Mouse (Mus musculus): ENCODE measurements around the gene Soga1.

The Soga1 gene

DNA sequence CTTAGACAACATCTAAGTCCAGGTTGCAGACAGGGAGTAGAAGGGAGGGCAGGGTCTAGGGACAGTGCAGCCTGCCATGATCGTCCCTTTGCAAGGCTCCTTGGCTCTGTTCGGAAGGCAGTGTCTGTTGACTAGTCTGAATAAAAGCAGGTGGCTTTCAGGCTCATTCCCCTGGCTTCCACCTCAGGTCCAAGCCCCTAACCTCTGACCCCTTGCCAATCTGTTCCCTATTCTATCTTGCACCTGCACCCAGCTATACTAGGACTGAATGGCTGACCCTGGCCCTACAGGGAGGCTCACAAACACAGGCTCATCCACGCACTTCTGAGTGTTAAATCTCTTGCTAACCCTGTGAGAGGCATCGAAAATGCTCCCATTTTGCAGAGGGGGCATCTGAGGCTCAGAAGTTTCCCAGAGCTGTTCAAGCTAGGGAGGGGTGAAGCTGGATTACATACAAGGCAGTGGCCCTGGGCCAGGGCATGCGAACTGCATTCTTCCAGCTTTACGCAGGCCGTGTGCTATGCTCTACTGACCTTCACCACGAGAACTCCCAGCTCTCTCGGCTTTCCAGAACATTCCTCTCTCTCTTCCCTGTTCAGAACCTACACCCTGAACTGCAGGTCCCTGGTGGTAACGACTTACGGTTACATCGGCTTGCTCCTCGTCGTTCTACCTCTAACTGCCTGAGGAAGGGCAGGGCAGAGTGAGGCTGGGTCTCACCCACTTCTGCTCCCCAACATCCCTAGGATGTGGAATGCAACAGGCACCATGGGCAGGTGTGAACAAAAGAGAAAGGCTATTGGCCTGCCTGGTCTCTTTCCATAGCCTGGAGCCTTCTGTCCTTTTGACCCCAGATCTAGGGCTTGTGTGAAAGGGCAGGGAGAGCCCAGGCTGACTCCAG lies 13.8 kb downstream of the Soga1 start:
- no peak for DNase-seq (ENCODE audit: low read depth in 2 of 2, low spot score in 2 of 2)

DNA sequence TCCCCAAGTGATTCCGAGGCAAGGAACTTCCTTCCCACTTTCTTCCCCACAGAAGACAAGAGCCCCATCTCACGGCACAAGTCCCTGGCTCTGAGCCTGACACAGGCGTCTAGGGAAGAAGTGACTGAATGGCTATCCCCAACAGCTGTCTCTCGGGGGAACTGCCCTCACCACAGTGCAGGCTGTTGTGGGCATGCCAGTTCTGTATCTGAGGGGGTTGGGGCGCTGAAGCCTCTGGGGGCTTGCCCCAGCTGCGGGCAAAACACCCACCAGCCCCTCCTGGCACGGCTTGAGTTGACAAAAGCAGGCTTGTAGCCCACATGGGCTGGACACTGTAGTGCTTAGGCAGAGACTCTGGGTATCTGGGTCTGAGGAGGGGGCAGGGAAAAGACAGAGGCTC lies 14.9 kb downstream of the Soga1 start:
- no peak for DNase-seq (ENCODE audit: low read depth in 2 of 2, low spot score in 2 of 2)

DNA sequence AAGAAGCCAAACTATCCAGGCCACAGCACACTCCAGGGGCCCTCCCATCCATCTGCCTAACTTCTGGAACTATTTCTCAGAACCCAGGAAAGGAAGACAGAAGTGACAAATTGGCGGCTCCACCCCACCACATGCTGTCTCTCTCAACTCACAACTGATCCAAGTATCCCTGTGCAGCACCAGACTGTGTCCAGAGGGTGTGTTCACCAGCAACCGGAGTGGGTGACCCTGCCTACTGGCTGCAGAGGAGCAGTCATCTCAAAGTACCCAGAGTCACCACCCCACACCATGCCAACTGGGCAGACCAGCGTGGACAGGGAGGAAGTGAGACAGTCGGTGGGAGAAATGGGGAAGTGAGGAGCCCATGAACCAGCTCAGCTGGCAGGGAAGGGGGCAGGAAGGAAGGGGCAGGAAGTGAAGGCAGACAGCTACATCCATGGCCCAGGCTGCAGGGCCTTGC lies 15.8 kb downstream of the Soga1 start:
- DNase-seq (ENCODE audit: low read depth in 2 of 2, low spot score in 2 of 2): no peak

GRCm38 (mm10) chr2:157060557-157061305 lies 18.3 kb downstream of the Soga1 start:
- no peak for DNase-seq (ENCODE audit: low read depth in 2 of 2, low spot score in 2 of 2)

GRCm38 (mm10) chr2:157060037-157060436 lies 19.0 kb downstream of the Soga1 start:
- no peak for DNase-seq (ENCODE audit: low read depth in 2 of 2, low spot score in 2 of 2)

GRCm38 (mm10) chr2:157059166-157059565 lies 19.9 kb downstream of the Soga1 start:
- DNase-seq (ENCODE audit: low read depth in 2 of 2, low spot score in 2 of 2): no peak

DNA sequence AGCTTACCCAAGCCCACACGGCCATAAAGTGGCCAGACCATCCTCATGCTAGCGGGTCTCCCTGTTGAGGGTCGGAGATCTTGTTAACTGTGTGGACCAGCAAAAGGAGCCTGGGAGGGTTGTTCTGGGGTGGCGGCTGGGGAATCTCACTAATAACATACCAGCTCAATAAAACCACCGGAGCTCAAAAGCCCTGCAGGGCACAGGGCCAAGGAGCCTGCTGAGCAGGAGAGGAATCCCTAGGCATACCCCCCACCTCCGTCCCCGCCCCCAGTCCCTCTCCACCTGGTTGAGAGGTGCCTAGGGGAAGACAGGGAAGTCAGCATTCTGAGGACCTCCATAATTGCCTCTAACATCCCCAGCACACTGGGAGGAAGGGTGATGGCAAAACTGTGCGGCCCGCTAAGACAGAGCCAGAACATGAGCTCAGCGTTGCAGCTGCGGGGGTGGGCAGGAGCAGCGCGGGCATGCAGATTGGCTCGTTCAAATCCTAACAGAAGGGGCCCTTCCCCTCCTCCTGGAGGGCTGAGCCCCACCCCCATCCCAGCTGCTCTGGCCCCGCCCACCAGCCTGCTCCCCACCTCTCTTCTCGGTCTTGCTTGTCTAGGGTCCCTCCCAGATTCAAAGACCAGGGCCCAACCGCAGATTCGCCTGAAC lies 20.6 kb downstream of the Soga1 start:
- no peak for DNase-seq (ENCODE audit: low read depth in 2 of 2, low spot score in 2 of 2)

DNA sequence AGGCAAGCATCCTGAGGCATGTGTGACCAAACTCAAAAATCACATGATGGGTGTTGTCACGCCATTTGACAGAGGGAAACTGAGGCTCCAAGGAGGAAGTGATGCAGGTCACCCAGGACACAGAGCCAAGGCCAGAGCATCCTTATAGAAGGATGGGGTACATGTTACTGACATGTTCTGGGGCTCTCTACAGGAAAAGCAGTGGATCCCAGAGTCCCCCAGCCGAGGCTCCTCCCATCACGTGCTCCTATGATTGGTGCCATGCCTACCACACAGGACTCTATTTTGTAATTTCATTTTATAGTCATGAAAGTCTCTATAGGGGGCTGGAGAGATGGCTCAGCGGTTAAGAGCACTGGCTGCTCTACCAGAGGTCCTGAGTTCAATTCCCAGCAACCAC lies 21.3 kb downstream of the Soga1 start:
- DNase-seq (ENCODE audit: low read depth in 2 of 2, low spot score in 2 of 2): no peak

- no peak for DNase-seq (ENCODE audit: low read depth in 2 of 2, low spot score in 2 of 2)
These were observed 21.9 kb downstream of the Soga1 start for GRCm38 (mm10) chr2:157057186-157057585.

- DNase-seq (ENCODE audit: low read depth in 2 of 2, low spot score in 2 of 2): no peak
These were observed 23.3 kb downstream of the Soga1 start for GRCm38 (mm10) chr2:157055721-157056120.

- no peak for DNase-seq (ENCODE audit: low read depth in 2 of 2, low spot score in 2 of 2)
These were observed 24.2 kb downstream of the Soga1 start for GRCm38 (mm10) chr2:157054816-157055215.

- no peak for DNase-seq (ENCODE audit: low read depth in 2 of 2, low spot score in 2 of 2)
These were observed 24.8 kb downstream of the Soga1 start for GRCm38 (mm10) chr2:157054297-157054696.

- no peak for DNase-seq (ENCODE audit: low read depth in 2 of 2, low spot score in 2 of 2)
These were observed 25.3 kb downstream of the Soga1 start for GRCm38 (mm10) chr2:157053787-157054186.

DNA sequence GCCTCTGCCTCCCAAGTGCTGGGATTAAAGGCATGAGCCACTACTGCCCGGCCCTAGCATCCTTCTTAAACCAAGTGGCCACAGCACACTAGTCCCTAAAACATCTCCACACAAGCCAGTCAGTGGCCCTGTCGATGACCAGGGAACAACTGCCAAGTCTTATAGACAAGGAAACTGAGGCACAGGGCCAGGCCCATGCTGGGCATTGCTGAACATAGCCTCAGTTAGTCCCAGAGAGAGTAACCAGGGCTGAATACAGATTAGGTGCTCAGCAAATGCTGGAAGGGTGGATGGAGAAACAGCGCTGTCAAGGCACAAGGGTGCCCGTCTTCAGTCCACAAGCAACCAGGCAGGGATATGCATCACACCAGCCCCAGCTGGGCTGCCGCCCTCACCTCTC lies 25.9 kb downstream of the Soga1 start:
- DNase-seq (ENCODE audit: low read depth in 2 of 2, low spot score in 2 of 2): no peak

DNA sequence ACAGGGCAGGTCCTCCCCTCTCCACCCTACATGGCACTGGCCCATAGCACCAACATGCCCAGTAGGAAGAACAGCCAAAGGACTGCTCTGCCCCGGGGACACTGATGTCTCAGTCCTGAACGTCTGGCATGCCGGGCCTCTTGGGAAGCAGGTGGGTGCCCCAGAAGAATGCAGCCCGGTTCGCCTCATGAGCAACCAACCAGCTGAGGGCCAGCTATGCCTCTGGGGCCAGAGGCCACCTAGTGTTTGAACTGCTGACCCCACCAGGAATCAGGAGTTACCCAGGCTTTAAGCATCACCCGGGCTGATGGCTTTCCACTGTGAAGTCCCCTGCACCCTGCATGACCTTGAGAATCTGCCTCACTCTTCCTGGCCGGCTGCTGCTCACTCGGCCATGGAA lies 26.6 kb downstream of the Soga1 start:
- no peak for DNase-seq (ENCODE audit: low read depth in 2 of 2, low spot score in 2 of 2)

- no peak for DNase-seq (ENCODE audit: low read depth in 2 of 2, low spot score in 2 of 2)
These were observed 29.2 kb downstream of the Soga1 start for GRCm38 (mm10) chr2:157049831-157050243.

GRCm38 (mm10) chr2:157048395-157049181 lies 30.5 kb downstream of the Soga1 start:
- DNase-seq (ENCODE audit: low read depth in 2 of 2, low spot score in 2 of 2): no peak

- no peak for DNase-seq (ENCODE audit: low read depth in 2 of 2, low spot score in 2 of 2)
These were observed 32.1 kb downstream of the Soga1 start for GRCm38 (mm10) chr2:157046956-157047355.

DNA sequence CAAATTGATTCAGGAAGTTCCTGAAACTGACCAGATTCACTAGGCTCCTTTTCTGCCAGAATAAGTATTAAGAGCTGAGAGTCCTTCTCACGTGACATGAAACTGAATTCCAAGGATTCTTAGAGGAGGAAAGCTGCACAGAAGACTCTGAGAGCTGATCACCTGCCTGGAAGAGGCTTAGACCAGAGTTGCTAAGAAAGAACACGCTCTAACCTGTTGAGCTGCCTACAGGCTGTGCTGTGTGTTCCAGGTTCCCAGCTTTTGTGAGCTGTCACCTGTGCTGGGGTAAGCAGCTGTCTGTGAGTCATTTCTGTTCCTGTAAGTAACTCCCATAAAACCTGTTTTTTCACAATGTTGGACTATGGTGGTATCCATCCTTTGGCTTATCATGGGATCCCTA lies 33.1 kb downstream of the Soga1 start:
- DNase-seq (ENCODE audit: low read depth in 2 of 2, low spot score in 2 of 2): no peak

DNA sequence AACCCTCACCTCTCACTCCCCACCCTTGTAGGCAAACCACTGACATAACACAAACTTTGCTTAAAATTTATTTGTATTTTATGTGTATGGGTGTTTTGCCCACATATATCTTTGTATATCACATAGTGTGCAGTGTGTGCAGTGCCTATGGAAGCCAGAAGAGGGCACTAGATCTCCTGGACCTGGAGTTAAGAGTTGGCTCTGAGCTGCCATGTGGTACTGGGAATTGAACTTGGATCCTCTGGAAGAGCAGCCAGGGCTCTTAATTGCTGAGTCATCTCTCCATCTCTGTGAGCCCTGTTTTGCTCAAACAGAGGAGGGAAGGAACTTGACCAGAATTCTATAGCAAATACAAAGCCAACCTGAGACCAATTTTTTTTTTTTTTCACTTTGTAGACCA lies 35.1 kb downstream of the Soga1 start:
- no peak for DNase-seq (ENCODE audit: low read depth in 2 of 2, low spot score in 2 of 2)

DNA sequence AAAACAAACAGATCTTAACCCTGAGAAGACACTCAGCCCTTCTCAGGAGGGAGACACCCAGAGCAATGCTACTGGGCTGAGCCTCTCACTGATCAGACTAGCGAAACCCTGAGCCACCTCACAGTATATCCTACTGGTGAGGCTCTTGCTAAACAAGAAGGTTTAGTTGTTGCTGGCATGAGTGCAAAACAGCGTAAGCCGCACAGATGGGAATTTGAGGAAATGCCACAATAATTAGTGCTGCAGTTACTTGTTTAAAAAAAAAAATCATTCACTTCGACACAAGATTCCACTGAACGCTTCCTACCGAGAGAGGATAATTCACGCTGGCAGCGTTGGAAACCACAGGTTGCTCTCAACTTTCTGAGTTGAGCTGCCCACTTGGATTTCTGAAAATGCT lies 35.5 kb downstream of the Soga1 start:
- DNase-seq (ENCODE audit: low read depth in 2 of 2, low spot score in 2 of 2): no peak
